Mouse (Mus musculus): ENCODE measurements around the gene Grasp. TPM values are rescaled to one million over a fixed set of nuclear protein-coding genes. Genes with fewer than 3 reads are reported as not detected.

Grasp gene
- polyA plus RNA-seq, 1 experiment from 2014 or later: 0.95 TPM

GRCm38 (mm10) chr15:101255842-101256462 lies 32.0 kb downstream of the Grasp start:
- Histone ChIP-seq H3K27me3 (ENCODE audit: control insufficient read depth, insufficient read depth, low read depth, low read length) (no peaks in the 10 kb centered on the region), H3K9ac (ENCODE audit: low read depth, low read length) (no peak overlapping the region), H3K4me1 (ENCODE audit: control insufficient read depth, insufficient read depth, low read length) (peaks cover 3% of the 10 kb centered on the region; the same call in 1 of the 2 replicates), H3K9me3 (replicated peaks; ENCODE audit: control insufficient read depth, low read length, poor library complexity, severe bottlenecking) (no peaks in the 10 kb centered on the region), H3K4me2 (ENCODE audit: low read length) (no peak overlapping the region), H3K4me3 (ENCODE audit: low read depth, low read length) (no peak overlapping the region), H3K36me3 (ENCODE audit: control insufficient read depth, insufficient read depth, low read length) (no peaks in the 10 kb centered on the region), H3K27ac (ENCODE audit: low read length) (no peak overlapping the region)
- no peak for ATAC-seq
- WGBS: 94% methylated on average over 7 of the region's 7 CpGs

GRCm38 (mm10) chr15:101256463-101257206 lies 32.6 kb downstream of the Grasp start:
- WGBS: 86% methylated on average over 14 of the region's 14 CpGs
- H3K4me2 ChIP-seq (ENCODE audit: low read length): no peak overlapping the region
- no peaks in the 10 kb centered on the region for H3K36me3 ChIP-seq (ENCODE audit: control insufficient read depth, insufficient read depth, low read length)
- H3K9me3 ChIP-seq (replicated peaks; ENCODE audit: control insufficient read depth, low read length, poor library complexity, severe bottlenecking): no peaks in the 10 kb centered on the region
- H3K9ac ChIP-seq (ENCODE audit: low read depth, low read length): no peak overlapping the region
- no peak overlapping the region for H3K4me3 ChIP-seq (ENCODE audit: low read depth, low read length)
- no peak overlapping the region for H3K27ac ChIP-seq (ENCODE audit: low read length)
- ATAC-seq: no peak
- no peaks in the 10 kb centered on the region for H3K27me3 ChIP-seq (ENCODE audit: control insufficient read depth, insufficient read depth, low read depth, low read length)
- peaks cover 3% of the 10 kb centered on the region; the same call in 1 of the 2 replicates for H3K4me1 ChIP-seq (ENCODE audit: control insufficient read depth, insufficient read depth, low read length)

- no peaks in the 10 kb centered on the region for H3K27me3 ChIP-seq (ENCODE audit: control insufficient read depth, insufficient read depth, low read depth, low read length)
- 91% methylated on average over 11 of the region's 11 CpGs for WGBS
- no peak for ATAC-seq
- H3K27ac ChIP-seq (ENCODE audit: low read length): no peak overlapping the region
- no peaks in the 10 kb centered on the region for H3K36me3 ChIP-seq (ENCODE audit: control insufficient read depth, insufficient read depth, low read length)
- no peak overlapping the region for H3K4me3 ChIP-seq (ENCODE audit: low read depth, low read length)
- no peaks in the 10 kb centered on the region for H3K9me3 ChIP-seq (replicated peaks; ENCODE audit: control insufficient read depth, low read length, poor library complexity, severe bottlenecking)
- H3K9ac ChIP-seq (ENCODE audit: low read depth, low read length): no peak overlapping the region
- H3K4me1 ChIP-seq (ENCODE audit: control insufficient read depth, insufficient read depth, low read length): peaks cover 3% of the 10 kb centered on the region; the same call in 1 of the 2 replicates
- no peak overlapping the region for H3K4me2 ChIP-seq (ENCODE audit: low read length)
These were observed 34.4 kb downstream of the Grasp start for GRCm38 (mm10) chr15:101258420-101258819.

GRCm38 (mm10) chr15:101259922-101260321 lies 35.9 kb downstream of the Grasp start:
- WGBS: 92% methylated on average over 3 of the region's 3 CpGs
- Histone ChIP-seq H3K36me3 (ENCODE audit: control insufficient read depth, insufficient read depth, low read length) (no peaks in the 10 kb centered on the region), H3K9me3 (replicated peaks; ENCODE audit: control insufficient read depth, low read length, poor library complexity, severe bottlenecking) (no peaks in the 10 kb centered on the region), H3K27me3 (ENCODE audit: control insufficient read depth, insufficient read depth, low read depth, low read length) (peaks cover 3% of the 10 kb centered on the region; the same call in 1 of the 2 replicates), H3K27ac (ENCODE audit: low read length) (no peak overlapping the region), H3K4me3 (ENCODE audit: low read depth, low read length) (no peak overlapping the region), H3K4me2 (ENCODE audit: low read length) (no peak overlapping the region), H3K9ac (ENCODE audit: low read depth, low read length) (no peak overlapping the region), H3K4me1 (ENCODE audit: control insufficient read depth, insufficient read depth, low read length) (no peaks in the 10 kb centered on the region)
- ATAC-seq: no peak

GRCm38 (mm10) chr15:101260387-101260786 lies 36.4 kb downstream of the Grasp start:
- H3K9ac ChIP-seq (ENCODE audit: low read depth, low read length): no peak overlapping the region
- H3K27ac ChIP-seq (ENCODE audit: low read length): no peak overlapping the region
- H3K27me3 ChIP-seq (ENCODE audit: control insufficient read depth, insufficient read depth, low read depth, low read length): peaks cover 7% of the 10 kb centered on the region
- H3K4me3 ChIP-seq (ENCODE audit: low read depth, low read length): no peak overlapping the region
- no peaks in the 10 kb centered on the region for H3K36me3 ChIP-seq (ENCODE audit: control insufficient read depth, insufficient read depth, low read length)
- H3K4me2 ChIP-seq (ENCODE audit: low read length): no peak overlapping the region
- no peaks in the 10 kb centered on the region for H3K9me3 ChIP-seq (replicated peaks; ENCODE audit: control insufficient read depth, low read length, poor library complexity, severe bottlenecking)
- WGBS: 74% methylated on average over 10 of the region's 10 CpGs
- no peak for ATAC-seq
- no peaks in the 10 kb centered on the region; the same call in 1 of the 2 replicates for H3K4me1 ChIP-seq (ENCODE audit: control insufficient read depth, insufficient read depth, low read length)

GRCm38 (mm10) chr15:101260874-101261622 lies 37.1 kb downstream of the Grasp start:
- H3K4me2 ChIP-seq (ENCODE audit: low read length): no peak overlapping the region
- 0 out of 2 replicates have a peak overlapping the region, but pooled peaks have one; percentile 33 for H3K27ac ChIP-seq (ENCODE audit: low read length)
- no peak overlapping the region for H3K9ac ChIP-seq (ENCODE audit: low read depth, low read length)
- no peaks in the 10 kb centered on the region for H3K36me3 ChIP-seq (ENCODE audit: control insufficient read depth, insufficient read depth, low read length)
- no peak overlapping the region for H3K4me3 ChIP-seq (ENCODE audit: low read depth, low read length)
- 69% methylated on average over 13 of the region's 13 CpGs for WGBS
- H3K27me3 ChIP-seq (ENCODE audit: control insufficient read depth, insufficient read depth, low read depth, low read length): peaks cover 11% of the 10 kb centered on the region
- no peaks in the 10 kb centered on the region for H3K9me3 ChIP-seq (replicated peaks; ENCODE audit: control insufficient read depth, low read length, poor library complexity, severe bottlenecking)
- no peak for ATAC-seq
- H3K4me1 ChIP-seq (ENCODE audit: control insufficient read depth, insufficient read depth, low read length): peaks cover 6% of the 10 kb centered on the region

- no peak overlapping the region for H3K27ac ChIP-seq (ENCODE audit: low read length)
- ATAC-seq: no peak
- no peak overlapping the region for H3K9ac ChIP-seq (ENCODE audit: low read depth, low read length)
- no peaks in the 10 kb centered on the region for H3K9me3 ChIP-seq (replicated peaks; ENCODE audit: control insufficient read depth, low read length, poor library complexity, severe bottlenecking)
- peaks cover 13% of the 10 kb centered on the region for H3K4me1 ChIP-seq (ENCODE audit: control insufficient read depth, insufficient read depth, low read length)
- H3K4me2 ChIP-seq (ENCODE audit: low read length): no peak overlapping the region
- WGBS: 78% methylated on average over 5 of the region's 5 CpGs
- H3K36me3 ChIP-seq (ENCODE audit: control insufficient read depth, insufficient read depth, low read length): no peaks in the 10 kb centered on the region
- H3K27me3 ChIP-seq (ENCODE audit: control insufficient read depth, insufficient read depth, low read depth, low read length): peaks cover 13% of the 10 kb centered on the region
- no peak overlapping the region for H3K4me3 ChIP-seq (ENCODE audit: low read depth, low read length)
These were observed 38.5 kb downstream of the Grasp start for GRCm38 (mm10) chr15:101262502-101262901.

- ATAC-seq: peak; percentile 76
- H3K27me3 ChIP-seq (ENCODE audit: control insufficient read depth, insufficient read depth, low read depth, low read length): peaks cover 16% of the 10 kb centered on the region
- H3K4me2 ChIP-seq (ENCODE audit: low read length): peak overlapping the region; percentile 90
- H3K9ac ChIP-seq (ENCODE audit: low read depth, low read length): peak overlapping the region; percentile 59
- H3K4me1 ChIP-seq (ENCODE audit: control insufficient read depth, insufficient read depth, low read length): peaks cover 13% of the 10 kb centered on the region
- peak overlapping the region; percentile 52 for H3K4me3 ChIP-seq (ENCODE audit: low read depth, low read length)
- under 1% methylated on average over 50 of the region's 57 CpGs for WGBS
- peaks cover 4% of the 10 kb centered on the region; the same call in 1 of the 2 replicates for H3K36me3 ChIP-seq (ENCODE audit: control insufficient read depth, insufficient read depth, low read length)
- H3K9me3 ChIP-seq (replicated peaks; ENCODE audit: control insufficient read depth, low read length, poor library complexity, severe bottlenecking): no peaks in the 10 kb centered on the region
- no peak overlapping the region for H3K27ac ChIP-seq (ENCODE audit: low read length)
These were observed 42.4 kb downstream of the Grasp start for GRCm38 (mm10) chr15:101266132-101266963.
